Mouse (Mus musculus) lung, postnatal 25 days (tissue): ENCODE results near the gene Fermt2.

ENCODE experiments used
- DNase-seq: peaks from one replicate; pipeline ENCODE4 v3.0.0; 2022; ENCODE audit warnings: low spot score

Fermt2 gene

GRCm38 (mm10) chr14:45529411-45530363, at the start of gene Fermt2:
TSS of gene Fermt2 (minus strand) at chr14:45530118.
- peak; percentile 90 for DNase-seq

GRCm38 (mm10) chr14:45566066-45566937, 36.4 kb upstream of the Fermt2 start:
- DNase-seq, result peak; percentile 68

- peak; percentile 9 for DNase-seq
Observed at GRCm38 (mm10) chr14:45565216-45566065, 35.5 kb upstream of the Fermt2 start.

- DNase-seq, result no peak
Observed at GRCm38 (mm10) chr14:45563577-45563976, 33.7 kb upstream of the Fermt2 start.

- no peak for DNase-seq
Observed at GRCm38 (mm10) chr14:45561681-45562080, 31.8 kb upstream of the Fermt2 start.

- no peak for DNase-seq
Observed at GRCm38 (mm10) chr14:45559018-45559417, 29.1 kb upstream of the Fermt2 start.

GRCm38 (mm10) chr14:45554336-45554735, 24.4 kb upstream of the Fermt2 start:
- DNase-seq, result no peak

GRCm38 (mm10) chr14:45553854-45554253, 23.9 kb upstream of the Fermt2 start:
- no peak for DNase-seq

- no peak for DNase-seq
Observed at GRCm38 (mm10) chr14:45552431-45552830, 22.5 kb upstream of the Fermt2 start.

- DNase-seq, result no peak
Observed at GRCm38 (mm10) chr14:45551121-45551768, 21.3 kb upstream of the Fermt2 start.

GRCm38 (mm10) chr14:45550010-45550647, 20.2 kb upstream of the Fermt2 start:
- peak; percentile 43 for DNase-seq

GRCm38 (mm10) chr14:45548118-45548517, 18.2 kb upstream of the Fermt2 start:
- DNase-seq, result no peak

GRCm38 (mm10) chr14:45544905-45545304, 15.0 kb upstream of the Fermt2 start:
- DNase-seq, result no peak

GRCm38 (mm10) chr14:45544026-45544425, 14.1 kb upstream of the Fermt2 start:
- DNase-seq, result no peak

- DNase-seq, result peak; percentile 92
Observed at GRCm38 (mm10) chr14:45539659-45540468, 9.9 kb upstream of the Fermt2 start.

GRCm38 (mm10) chr14:45530364-45531345, 737 bp upstream of the Fermt2 start:
- DNase-seq, result no peak

- peak; percentile 75 for DNase-seq
Observed at GRCm38 (mm10) chr14:45528861-45529260, 1.1 kb downstream of the Fermt2 start.

- DNase-seq, result no peak
Observed at GRCm38 (mm10) chr14:45515771-45516170, 14.1 kb downstream of the Fermt2 start.

GRCm38 (mm10) chr14:45510787-45511186, 19.1 kb downstream of the Fermt2 start:
- DNase-seq, result peak; percentile 54
